Mouse (Mus musculus) C2C12 (cell line): Measurements from ENCODE around the gene Mpg. TPM values are rescaled to one million over a fixed set of nuclear protein-coding genes. Genes with fewer than 3 reads are reported as not detected.

ENCODE experiments used
- H3K27me3 ChIP-seq: one replicate; pipeline ENCODE4 v1.6.1; 2011; ENCODE audit not compliant: control insufficient read depth, insufficient read depth, insufficient read length
- H3K36me3 ChIP-seq: one replicate; pipeline ENCODE4 v1.6.1; 2011; ENCODE audit not compliant: control insufficient read depth, insufficient read depth
- H3K4me3 ChIP-seq: one replicate; pipeline ENCODE4 v1.5.1; 2011; ENCODE audit warnings: mild to moderate bottlenecking, control low read depth; ENCODE audit not compliant: poor library complexity, insufficient read depth, severe bottlenecking
- H3K79me2 ChIP-seq: one replicate; pipeline ENCODE4 v1.6.1; 2011; ENCODE audit not compliant: control insufficient read depth, insufficient read depth
- H3K79me3 ChIP-seq: one replicate; pipeline ENCODE4 v1.6.1; 2011; ENCODE audit warnings: low read depth, control low read depth
- H3ac ChIP-seq: one replicate; pipeline ENCODE3; 2011; ENCODE audit warnings: low read depth; ENCODE audit not compliant: control insufficient read depth, insufficient read length
- CEBPB ChIP-seq: IDR thresholded peaks from one replicate; pipeline ENCODE4 v1.6.1; 2011; ENCODE audit warnings: low read depth, mild to moderate bottlenecking, control low read depth, moderate library complexity
- CTCF ChIP-seq: IDR thresholded peaks from one replicate; pipeline ENCODE4 v1.5.1; 2011; ENCODE audit not compliant: control insufficient read depth, insufficient read depth, insufficient read length
- FOSL1 ChIP-seq: IDR thresholded peaks from one replicate; pipeline ENCODE4 v1.8.0; 2011; ENCODE audit warnings: mild to moderate bottlenecking, low read length; ENCODE audit not compliant: poor library complexity, insufficient read depth, severe bottlenecking
- MAX ChIP-seq: IDR thresholded peaks from one replicate; pipeline ENCODE4 v1.6.1; 2011; ENCODE audit warnings: mild to moderate bottlenecking, control low read depth
- MYOD1 ChIP-seq: IDR thresholded peaks from one replicate; pipeline ENCODE4 v1.6.1; 2011; ENCODE audit warnings: low read depth; ENCODE audit not compliant: control insufficient read depth, insufficient read length
- MYOG ChIP-seq: IDR thresholded peaks from one replicate; pipeline ENCODE4 v1.6.1; 2011; ENCODE audit not compliant: control insufficient read depth, insufficient read length; ENCODE audit errors: extremely low read depth
- USF1 ChIP-seq: IDR thresholded peaks from one replicate; pipeline ENCODE4 v1.6.1; 2011; ENCODE audit warnings: low read depth, mild to moderate bottlenecking, control low read depth, moderate library complexity
- polyA plus RNA-seq: library from polyadenylated mRNA; unstranded; fragments of >200 nt; fragmentation: generic; extraction: Trizol; gene quantifications from one replicate; pipeline ENCODE4 v1.2.1, GENCODE M21; 2012; ENCODE audit warnings: missing spikeins

The Mpg gene
- polyA plus RNA-seq, 1 experiment, result 19.9 TPM

DNA sequence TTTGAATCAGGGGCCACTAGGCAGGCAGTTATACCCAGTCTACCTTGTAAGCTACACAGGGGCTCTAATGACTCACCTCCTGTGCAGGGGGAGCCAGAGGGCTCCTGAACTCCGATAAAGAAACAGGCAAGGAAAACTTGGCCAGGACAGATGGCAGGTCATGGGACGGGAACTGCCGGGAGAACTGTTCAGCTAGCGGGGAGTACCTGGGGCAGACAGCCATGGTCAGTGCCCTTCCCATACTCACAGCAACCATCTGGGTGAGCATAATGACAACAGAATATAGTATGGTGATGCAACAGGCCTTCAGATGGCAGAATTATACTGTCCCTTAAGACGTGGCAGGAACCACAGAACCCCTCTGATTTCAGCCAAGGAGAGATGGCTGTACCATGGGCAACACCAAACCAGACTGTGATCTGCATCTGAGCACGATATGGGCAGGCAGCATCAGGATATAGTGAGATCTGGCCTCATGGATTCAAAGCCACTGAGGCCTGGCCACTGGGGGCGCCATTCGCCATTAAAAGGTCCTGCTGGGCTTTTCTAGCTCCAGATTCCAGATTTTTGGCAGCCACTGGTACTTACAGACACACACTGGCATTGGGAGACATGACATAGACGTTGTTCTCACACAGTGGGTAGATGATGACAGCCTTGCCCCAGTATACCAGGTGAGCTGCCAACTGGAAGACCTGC, 10.6 kb downstream of the Mpg start:
- no peaks in the 10 kb centered on the region for H3K79me2 ChIP-seq
- H3ac ChIP-seq, result no peak overlapping the region
- no peaks in the 10 kb centered on the region for H3K27me3 ChIP-seq
- no peaks in the 10 kb centered on the region for H3K79me3 ChIP-seq
- H3K4me3 ChIP-seq, result no peak overlapping the region
- H3K36me3 ChIP-seq, result peaks cover 58% of the 10 kb centered on the region
- TF ChIP-seq CEBPB, result no peak
- TF ChIP-seq CTCF, result peak; percentile 78

DNA sequence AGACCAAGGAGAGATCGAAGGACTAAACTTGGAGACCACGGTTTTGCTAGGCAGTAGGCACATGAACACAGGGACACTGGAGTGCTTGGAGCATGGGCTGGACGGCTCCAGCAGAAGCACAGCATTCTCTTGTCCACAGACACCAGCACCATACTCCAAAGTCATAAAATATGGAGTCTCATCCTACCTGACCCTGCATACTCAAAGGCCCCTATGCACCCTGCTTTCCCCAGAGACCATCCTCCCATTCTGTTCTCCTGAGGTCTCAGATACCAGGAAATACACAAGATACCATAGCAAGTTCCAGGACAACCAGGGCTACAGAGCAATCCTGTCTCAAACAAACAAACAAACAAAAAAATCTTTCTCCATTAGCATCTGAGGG, 11.1 kb downstream of the Mpg start:
- no peak overlapping the region for H3ac ChIP-seq
- H3K4me3 ChIP-seq, result no peak overlapping the region
- TF ChIP-seq MYOD1 (no peak), USF1 (no peak), CEBPB (no peak)
- H3K36me3 ChIP-seq, result peaks cover 57% of the 10 kb centered on the region
- no peaks in the 10 kb centered on the region for H3K79me3 ChIP-seq
- no peaks in the 10 kb centered on the region for H3K79me2 ChIP-seq
- no peaks in the 10 kb centered on the region for H3K27me3 ChIP-seq

DNA sequence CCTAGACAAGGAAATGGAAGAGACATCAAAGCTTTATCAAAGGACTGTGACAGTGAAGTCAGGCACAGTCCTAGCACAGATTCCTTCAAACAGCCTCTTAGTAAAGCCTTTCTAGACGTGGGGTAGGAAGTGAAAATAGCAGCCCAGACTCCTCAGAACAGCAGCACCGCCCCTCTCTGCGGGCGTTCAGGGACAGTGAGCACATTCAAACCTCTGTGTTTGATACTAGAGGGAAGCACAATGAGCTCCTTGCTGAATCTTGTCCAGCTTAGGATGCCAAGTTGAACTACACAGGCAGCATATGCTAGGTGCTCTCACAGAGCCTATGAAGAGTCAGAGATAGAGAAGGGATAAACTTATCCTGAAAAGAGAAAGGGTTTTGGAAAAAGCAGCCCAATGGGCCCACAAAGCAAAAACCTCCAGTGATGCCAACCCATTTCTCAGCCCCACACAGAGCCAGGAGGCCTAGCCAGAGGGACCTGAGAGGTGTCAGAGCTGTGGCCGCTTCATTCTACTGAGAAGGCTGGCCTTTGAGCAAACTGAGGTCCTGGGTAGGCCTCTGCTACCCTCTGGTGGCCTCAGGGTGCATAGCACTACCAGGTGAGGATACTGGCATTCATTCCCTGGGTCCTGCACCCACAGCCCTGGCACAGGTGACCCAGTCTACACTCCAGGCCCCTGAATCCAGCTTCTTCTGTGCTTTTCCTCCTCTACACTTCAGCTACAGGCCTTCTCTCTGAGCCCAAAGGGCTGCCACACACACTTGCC, 12.0 kb downstream of the Mpg start:
- Histone ChIP-seq H3K79me3 (no peaks in the 10 kb centered on the region), H3ac (no peak overlapping the region), H3K36me3 (peaks cover 56% of the 10 kb centered on the region), H3K79me2 (no peaks in the 10 kb centered on the region), H3K27me3 (no peaks in the 10 kb centered on the region), H3K4me3 (no peak overlapping the region)
- no peak for TF ChIP-seq FOSL1
- no peak for TF ChIP-seq MYOD1
- TF ChIP-seq CTCF, result peak; percentile 94

DNA sequence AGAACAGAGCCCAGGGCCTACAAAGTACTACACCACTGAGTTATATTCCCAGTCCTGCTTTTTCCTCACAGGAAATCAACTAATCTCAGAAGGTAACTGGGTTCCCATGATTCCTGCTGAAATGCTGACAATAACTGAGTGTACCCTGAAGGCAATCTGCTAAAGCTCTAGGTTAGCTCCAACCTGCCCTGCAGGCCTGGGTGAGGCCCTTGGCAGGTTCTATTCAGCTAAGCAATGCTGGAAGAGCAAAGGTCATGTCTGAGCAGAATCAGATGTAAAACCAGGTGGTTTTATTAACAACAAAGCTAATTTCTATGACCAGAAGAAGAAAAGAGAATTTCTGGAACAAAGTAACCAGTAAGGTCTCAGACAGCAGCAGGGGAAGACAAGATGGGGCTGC, 15.1 kb downstream of the Mpg start:
- Histone ChIP-seq H3K79me2 (no peaks in the 10 kb centered on the region), H3ac (no peak overlapping the region), H3K36me3 (peaks cover 54% of the 10 kb centered on the region), H3K4me3 (no peak overlapping the region), H3K79me3 (no peaks in the 10 kb centered on the region), H3K27me3 (no peaks in the 10 kb centered on the region)
- TF ChIP-seq MYOG, result no peak
- no peak for TF ChIP-seq MAX
- no peak for TF ChIP-seq MYOD1
- no peak for TF ChIP-seq USF1
- no peak for TF ChIP-seq CEBPB
- TF ChIP-seq CTCF, result no peak

DNA sequence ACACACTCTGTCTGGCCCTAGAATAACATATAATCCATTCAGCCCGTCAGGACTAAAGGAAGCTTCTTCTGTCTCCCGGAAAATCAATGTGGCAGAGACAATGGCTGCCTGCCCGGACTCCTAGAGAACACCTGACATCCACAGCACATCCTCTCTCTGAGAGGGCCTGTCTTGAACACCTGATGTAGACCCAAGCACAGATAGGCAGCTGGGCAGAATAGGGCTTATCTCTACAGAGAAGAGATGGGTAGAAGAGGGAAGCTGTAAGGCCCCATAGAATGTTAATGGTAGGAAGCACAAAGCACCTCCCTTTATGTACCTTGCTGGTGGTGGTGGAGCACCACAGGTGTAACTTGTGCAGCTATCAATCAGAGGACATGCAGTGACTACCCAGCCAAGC, 15.9 kb downstream of the Mpg start:
- no peaks in the 10 kb centered on the region for H3K79me2 ChIP-seq

DNA sequence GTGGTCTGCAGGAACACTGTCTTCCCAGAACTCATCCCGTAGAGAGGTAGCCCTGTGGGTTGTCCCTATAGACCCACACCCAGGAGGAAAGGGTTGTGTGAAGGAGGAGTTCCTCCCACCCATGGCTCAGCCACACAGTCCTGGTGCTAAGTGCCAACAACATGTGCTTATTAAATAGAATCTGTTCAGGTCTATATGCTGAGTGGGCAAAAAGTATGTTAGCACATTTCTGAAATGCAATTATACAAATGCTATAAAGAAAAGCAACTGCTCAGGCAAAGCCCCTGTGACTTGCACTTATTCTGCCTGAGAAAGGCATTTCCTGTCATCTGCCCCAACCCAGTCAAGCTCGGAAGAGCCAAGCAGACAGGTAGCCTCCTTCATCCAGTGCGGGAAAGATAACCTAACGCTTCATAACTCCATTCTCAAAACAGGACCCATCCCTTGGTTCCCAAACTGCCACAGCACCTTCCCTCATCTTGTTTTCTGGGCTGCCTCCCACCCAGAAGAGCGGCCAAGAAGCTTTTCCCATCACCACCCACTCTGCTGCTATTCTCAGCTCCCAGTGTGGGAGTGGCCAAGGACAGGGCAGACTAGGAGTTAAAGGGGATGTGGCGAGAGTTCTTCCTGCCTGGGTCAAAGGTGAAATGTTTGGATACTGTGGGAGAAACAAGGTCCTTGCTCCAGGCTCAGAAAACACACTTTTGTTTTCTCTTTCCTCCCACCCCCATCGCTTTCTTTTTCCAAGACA, 17.1 kb downstream of the Mpg start:
- H3K4me3 ChIP-seq, result no peak overlapping the region
- no peaks in the 10 kb centered on the region for H3K27me3 ChIP-seq
- TF ChIP-seq USF1, result no peak
- H3K79me2 ChIP-seq, result no peaks in the 10 kb centered on the region
- H3ac ChIP-seq, result no peak overlapping the region
- H3K36me3 ChIP-seq, result peaks cover 57% of the 10 kb centered on the region
- H3K79me3 ChIP-seq, result no peaks in the 10 kb centered on the region

More for the DNA sequence above, 15.9 kb downstream of the Mpg start:
- Histone ChIP-seq H3ac (no peak overlapping the region), H3K4me3 (no peak overlapping the region), H3K27me3 (no peaks in the 10 kb centered on the region), H3K36me3 (peaks cover 57% of the 10 kb centered on the region), H3K79me3 (no peaks in the 10 kb centered on the region)
- TF ChIP-seq USF1 (no peak), FOSL1 (no peak), MYOG (no peak), CEBPB (no peak), CTCF (no peak), MAX (no peak)
